Mouse (Mus musculus) G1E (cell line): ENCODE data around the gene Mfrp. TPM values are rescaled to one million over a fixed set of nuclear protein-coding genes. Genes with fewer than 3 reads are reported as not detected.

ENCODE experiments used
- ATAC-seq: 2 replicates; pipeline ENCODE4 v1.8.0; 2016; ENCODE audit warnings: mild to moderate bottlenecking; ENCODE audit not compliant: insufficient number of reproducible peaks, poor library complexity, low FRiP score, severe bottlenecking; ENCODE audit errors: extremely low read depth
- DNase-seq: peaks from one replicate; pipeline ENCODE4 v3.0.0; 2012; ENCODE audit warnings: low spot score
- H3K27me3 ChIP-seq: 2 replicates; pipeline ENCODE4 v1.6.1; 2012; ENCODE audit warnings: mild to moderate bottlenecking, low read length, inconsistent platforms; ENCODE audit not compliant: insufficient read depth
- H3K36me3 ChIP-seq: replicated peaks from 2 replicates; pipeline ENCODE3; 2012; ENCODE audit warnings: mild to moderate bottlenecking, inconsistent platforms
- H3K4me1 ChIP-seq: 2 replicates; pipeline ENCODE4 v1.6.1; 2012; ENCODE audit warnings: low read depth, low read length, inconsistent platforms, mixed read lengths; ENCODE audit not compliant: insufficient read depth
- H3K4me3 ChIP-seq: 2 replicates; pipeline ENCODE4 v1.5.1; 2012; ENCODE audit warnings: low read depth, mild to moderate bottlenecking, inconsistent platforms, low read length, moderate library complexity, mixed read lengths
- H3K9me3 ChIP-seq: replicated peaks from 2 replicates; pipeline ENCODE4 v1.6.1; 2012; ENCODE audit warnings: inconsistent platforms
- CTCF ChIP-seq: IDR thresholded peaks from 2 replicates; pipeline ENCODE4 v1.5.1; 2012; ENCODE audit warnings: low read depth, low read length, inconsistent platforms, mixed read lengths
- GATA1 ChIP-seq: IDR thresholded peaks from 2 replicates; pipeline ENCODE4 v1.6.1; 2012; ENCODE audit warnings: borderline replicate concordance, low read length, inconsistent platforms, mixed read lengths
- GATA2 ChIP-seq: IDR thresholded peaks from 2 replicates; pipeline ENCODE4 v1.6.1; 2012; ENCODE audit warnings: low read depth, low read length, inconsistent platforms, borderline replicate concordance
- POLR2AphosphoS5 ChIP-seq: IDR thresholded peaks from 2 replicates; pipeline ENCODE4 v1.6.1; 2012; ENCODE audit warnings: low read depth, low read length, inconsistent platforms; ENCODE audit not compliant: insufficient replicate concordance
- TAL1 ChIP-seq: conservative IDR thresholded peaks from 2 replicates; pipeline ENCODE4 v1.6.1; 2012; ENCODE audit warnings: low read depth, low read length, inconsistent platforms, mixed read lengths
- polyA plus RNA-seq: library from polyadenylated mRNA; stranded (reverse); fragments of >175 nt; gene quantifications from 2 replicates; pipeline ENCODE4 v1.2.3, GENCODE M21; 2012
- total RNA-seq, 2 experiments: library from RNA; stranded (forward) in 1 of 2; stranded (reverse) in 1 of 2; fragments of 200-1000 nt in 1 of 2; fragments of >200 nt in 1 of 2; fragmentation: Nextera tagmentation in 1 of 2; gene quantifications; 2 replicates each; pipeline ENCODE4 v1.2.3; 2014 to 2017

The Mfrp gene
- total and polyA plus RNA-seq, 3 experiments: not detected

- Histone ChIP-seq H3K4me1 (peaks cover 45% of the 10 kb centered on the region), H3K36me3 (peaks cover 7% of the 10 kb centered on the region), H3K4me3 (no peak overlapping the region), H3K27me3 (peaks cover 29% of the 10 kb centered on the region), H3K9me3 (no peaks in the 10 kb centered on the region)
- DNase-seq (no peak), ATAC-seq (no peak)
- TF ChIP-seq CTCF (no peak), GATA2 (no peak), GATA1 (no peak), POLR2AphosphoS5 (no peak), TAL1 (no peak)
Observed at GRCm38 (mm10) chr9:44081581-44081980, 19.9 kb upstream of the Mfrp start.

- no peak for ATAC-seq
- Histone ChIP-seq H3K4me3 (no peak overlapping the region), H3K9me3 (no peaks in the 10 kb centered on the region), H3K4me1 (peaks cover 45% of the 10 kb centered on the region), H3K36me3 (peaks cover 7% of the 10 kb centered on the region), H3K27me3 (peaks cover 29% of the 10 kb centered on the region)
- DNase-seq: no peak
- TF ChIP-seq GATA2: no peak
- TF ChIP-seq TAL1: no peak
- no peak for TF ChIP-seq POLR2AphosphoS5
- TF ChIP-seq CTCF: no peak
- TF ChIP-seq GATA1: no peak
Observed at GRCm38 (mm10) chr9:44082266-44082665, 19.3 kb upstream of the Mfrp start.

GRCm38 (mm10) chr9:44083392-44084121 is 18.0 kb upstream of the Mfrp start:
- Histone ChIP-seq H3K9me3 (no peaks in the 10 kb centered on the region), H3K27me3 (peaks cover 32% of the 10 kb centered on the region), H3K4me1 (peaks cover 50% of the 10 kb centered on the region), H3K4me3 (no peak overlapping the region), H3K36me3 (peaks cover 5% of the 10 kb centered on the region)
- ATAC-seq: no peak
- DNase-seq: no peak
- no peak for TF ChIP-seq POLR2AphosphoS5
- TF ChIP-seq CTCF: no peak
- TF ChIP-seq GATA2: no peak
- TF ChIP-seq GATA1: no peak
- TF ChIP-seq TAL1: no peak

- Histone ChIP-seq H3K27me3 (peaks cover 31% of the 10 kb centered on the region), H3K4me3 (peak overlapping the region; percentile 72; the same call in 1 of the 2 replicates), H3K9me3 (no peaks in the 10 kb centered on the region), H3K36me3 (peaks cover 2% of the 10 kb centered on the region), H3K4me1 (peaks cover 50% of the 10 kb centered on the region)
- ATAC-seq: no peak
- TF ChIP-seq GATA1 (no peak), TAL1 (no peak), GATA2 (no peak), CTCF (no peak), POLR2AphosphoS5 (no peak)
- DNase-seq: no peak
Observed at GRCm38 (mm10) chr9:44084236-44084635, 17.3 kb upstream of the Mfrp start.

GRCm38 (mm10) chr9:44084659-44085229 is 16.8 kb upstream of the Mfrp start:
- H3K4me3 ChIP-seq: peak overlapping the region; percentile 72
- no peak for TF ChIP-seq TAL1
- TF ChIP-seq GATA1: no peak
- TF ChIP-seq POLR2AphosphoS5: no peak
- no peak for TF ChIP-seq GATA2
- TF ChIP-seq CTCF: no peak
- peaks cover 2% of the 10 kb centered on the region for H3K36me3 ChIP-seq
- no peaks in the 10 kb centered on the region for H3K9me3 ChIP-seq
- peaks cover 50% of the 10 kb centered on the region for H3K4me1 ChIP-seq
- peaks cover 31% of the 10 kb centered on the region for H3K27me3 ChIP-seq
- ATAC-seq (peak; percentile 40), DNase-seq (peak; percentile 76)

- H3K4me1 ChIP-seq: peaks cover 51% of the 10 kb centered on the region
- H3K27me3 ChIP-seq: peaks cover 31% of the 10 kb centered on the region
- H3K9me3 ChIP-seq: no peaks in the 10 kb centered on the region
- peak overlapping the region; percentile 72 for H3K4me3 ChIP-seq
- ATAC-seq: no peak
- no peak for DNase-seq
- TF ChIP-seq CTCF (no peak), POLR2AphosphoS5 (no peak), TAL1 (no peak), GATA2 (no peak), GATA1 (no peak)
- peaks cover 6% of the 10 kb centered on the region for H3K36me3 ChIP-seq
Observed at GRCm38 (mm10) chr9:44085276-44085675, 16.3 kb upstream of the Mfrp start.
